Mouse (Mus musculus): ENCODE results near the gene Pip4k2a. TPM values are rescaled to one million over a fixed set of nuclear protein-coding genes. Genes with fewer than 3 reads are reported as not detected.

Gene Pip4k2a
- polyA plus RNA-seq, 1 experiment from 2014 or later: 6.7 TPM

- no peak for DNase-seq (ENCODE audit: low spot score)
- no peaks in the 10 kb centered on the region for H3K36me3 ChIP-seq
- H3K4me1 ChIP-seq: peaks cover 33% of the 10 kb centered on the region
- H3K27ac ChIP-seq: no peak overlapping the region
- 79% methylated on average over 8 of the region's 8 CpGs for WGBS
- H3K27me3 ChIP-seq (ENCODE audit: low read depth, poor library complexity, severe bottlenecking): peaks cover 100% of the 10 kb centered on the region
- H3K4me3 ChIP-seq: no peak overlapping the region
- no peaks in the 10 kb centered on the region for H3K9me3 ChIP-seq (replicated peaks)
Measured at GRCm38 (mm10) chr2:18797776-18798175, 200.2 kb downstream of the Pip4k2a start.

- H3K4me1 ChIP-seq: peaks cover 9% of the 10 kb centered on the region
- no peaks in the 10 kb centered on the region for H3K9me3 ChIP-seq (replicated peaks)
- H3K4me3 ChIP-seq: no peak overlapping the region
- no peak overlapping the region for H3K27ac ChIP-seq
- no peaks in the 10 kb centered on the region for H3K36me3 ChIP-seq
- WGBS: 88% methylated on average over 4 of the region's 4 CpGs
- DNase-seq (ENCODE audit: low spot score): no peak
- H3K27me3 ChIP-seq (ENCODE audit: low read depth, poor library complexity, severe bottlenecking): peaks cover 76% of the 10 kb centered on the region
Measured at GRCm38 (mm10) chr2:18794261-18794660, 203.7 kb downstream of the Pip4k2a start.

Other genes with a start within 250 kb of the Pip4k2a start
- 0.20 and 0.25 TPM in 2 replicates for gene 4930426L09Rik, start 217 bp upstream of the Pip4k2a start, polyA plus RNA-seq (2016; fragmentation: Nextera tagmentation; extraction: Ambion mirVana)
- 0.08 and 0.10 TPM in 2 replicates for gene Armc3, start 201.2 kb upstream of the Pip4k2a start, polyA plus RNA-seq (2016; fragmentation: Nextera tagmentation; extraction: Ambion mirVana)

Data from limb, embryonic 10.5 days (tissue).